Mouse (Mus musculus): ENCODE measurements around the gene Gmeb2. TPM values are rescaled to one million over a fixed set of nuclear protein-coding genes. Genes with fewer than 3 reads are reported as not detected.
A peak's percentile ranks its signal among the peaks of the same experiment; 100 is the strongest.

Gmeb2 gene
- 10 to 100 TPM; 15.4 to 15.5 TPM for total RNA-seq (2021)
- polyA plus RNA-seq (2012; rRNA removed) = 21.8 and 28.4 TPM in 2 replicates
- long read RNA-seq, partial matches to known transcripts = 0 of 1 reads
- long read RNA-seq, other reads (novel, unspliced or antisense) = 1 of 1 reads

DNA sequence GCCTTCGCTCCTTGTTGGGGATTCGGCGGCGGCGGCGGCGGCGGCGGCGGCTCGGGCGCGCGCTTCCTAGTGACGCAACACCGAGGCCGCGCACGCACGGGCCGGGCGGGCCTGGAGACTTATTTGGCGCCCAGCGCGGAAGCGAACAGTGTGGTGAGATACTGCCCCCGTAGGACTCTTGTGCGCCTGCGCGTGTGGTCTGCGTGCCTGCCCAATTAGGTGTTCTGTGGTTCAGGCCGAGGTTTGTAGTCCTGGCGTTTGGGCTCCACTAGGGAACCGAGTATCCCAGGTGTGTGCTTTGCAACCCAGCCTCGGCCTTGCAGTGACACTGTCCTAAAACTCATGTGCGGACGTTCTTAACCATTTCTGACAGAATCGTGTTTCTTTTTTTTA lies at the start of gene Gmeb2:
TSS of gene Gmeb2 (minus strand) at position 78 of the 393 bp plus-strand sequence.
- DNase-seq = peak; percentile 95

DNA sequence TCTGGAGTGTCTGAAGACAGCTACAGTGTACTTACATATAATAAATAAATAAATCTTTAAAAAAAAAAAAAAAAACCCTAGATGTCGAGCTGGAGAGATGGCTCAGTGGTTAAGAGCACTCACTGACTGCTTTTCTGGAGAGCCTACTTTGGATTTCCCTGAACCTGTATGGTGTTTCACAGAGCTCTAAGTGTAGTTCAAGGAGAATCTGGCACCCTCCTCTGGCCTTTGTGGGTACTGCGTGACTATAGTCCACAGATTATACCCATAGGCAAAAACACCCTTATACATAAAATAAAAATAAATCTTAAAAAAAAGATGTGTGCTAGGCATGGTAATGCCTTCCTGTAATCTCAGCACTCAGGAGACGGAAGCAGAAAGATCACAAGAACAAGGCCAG lies 46.2 kb upstream of the Gmeb2 start:
- DNase-seq = peak; percentile 63

DNA sequence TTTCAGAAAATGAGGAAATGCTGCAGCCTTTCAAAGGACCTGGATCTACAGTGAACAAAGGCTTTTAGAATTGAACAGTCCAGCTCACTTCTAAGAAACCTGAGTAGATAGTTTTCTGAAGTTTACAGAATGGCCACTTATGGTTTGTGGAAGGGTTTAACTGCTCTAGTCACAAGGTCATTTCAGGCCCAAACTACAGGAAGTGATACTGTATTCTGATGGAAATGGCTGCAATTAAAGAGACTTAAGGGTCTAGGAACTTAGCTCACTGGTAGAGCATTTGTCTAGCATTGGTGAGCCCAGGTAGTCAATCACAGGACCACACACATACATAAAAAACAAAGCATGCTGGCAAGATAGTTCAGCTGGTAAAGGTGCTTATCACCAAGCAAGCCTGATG lies 44.7 kb upstream of the Gmeb2 start:
- no peak for DNase-seq

DNA sequence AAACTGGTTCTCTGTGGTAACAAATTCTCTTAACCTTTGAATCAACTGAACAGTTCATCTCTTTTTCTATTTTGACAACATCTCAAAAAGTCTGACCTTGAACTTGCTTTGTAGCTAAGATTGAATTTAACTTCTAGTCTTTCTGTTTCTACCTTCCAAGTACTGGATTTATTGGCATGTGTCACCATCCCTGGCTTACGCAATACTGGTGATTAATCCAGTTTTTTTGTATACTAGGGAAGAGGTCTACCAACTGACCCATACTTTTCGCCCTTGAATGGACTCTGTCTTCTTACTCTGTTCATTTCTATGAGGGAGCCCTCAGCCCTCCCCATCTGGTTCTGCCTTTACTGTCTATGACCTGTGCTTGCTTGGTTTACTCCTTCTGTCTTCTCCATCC lies 38.3 kb upstream of the Gmeb2 start:
- DNase-seq = peak; percentile 62

DNA sequence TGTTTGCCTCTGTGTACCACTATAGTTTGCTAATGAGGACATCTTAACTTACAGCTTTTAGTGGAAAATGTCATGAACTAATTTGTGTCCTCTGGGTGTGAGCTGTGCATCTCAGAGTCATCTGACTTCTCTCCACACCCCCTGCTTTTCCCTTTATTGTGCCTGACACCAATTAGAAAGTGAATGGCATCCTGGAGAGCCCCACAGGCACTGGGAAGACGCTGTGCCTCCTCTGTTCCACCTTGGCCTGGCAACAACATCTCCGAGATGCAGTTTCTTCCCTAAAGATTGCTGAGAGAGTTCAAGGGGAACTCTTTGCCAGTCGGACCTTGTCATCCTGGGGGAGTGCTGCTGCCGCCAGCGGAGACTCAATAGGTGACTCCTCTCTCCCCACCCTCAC lies 34.3 kb upstream of the Gmeb2 start:
- DNase-seq = no peak

DNA sequence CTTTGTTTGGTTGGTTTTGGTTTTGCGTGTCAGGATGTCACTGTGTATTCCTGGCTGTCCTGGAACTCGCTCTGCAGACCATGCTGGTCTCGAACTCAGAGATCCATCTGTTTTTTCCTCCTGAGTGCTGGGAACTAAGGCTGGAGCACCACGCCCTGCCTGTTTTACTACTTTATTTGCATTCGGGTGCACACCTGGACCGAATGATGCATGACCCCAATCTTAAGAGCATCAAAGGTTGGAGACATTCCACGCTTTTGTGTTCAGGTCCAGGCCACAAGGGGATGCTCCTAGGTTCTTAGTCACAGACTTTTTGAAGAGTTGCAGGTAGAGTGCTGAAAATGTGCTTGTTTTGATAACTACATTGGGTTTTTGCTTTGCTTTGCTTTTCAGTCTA lies 32.3 kb upstream of the Gmeb2 start:
- no peak for DNase-seq

DNA sequence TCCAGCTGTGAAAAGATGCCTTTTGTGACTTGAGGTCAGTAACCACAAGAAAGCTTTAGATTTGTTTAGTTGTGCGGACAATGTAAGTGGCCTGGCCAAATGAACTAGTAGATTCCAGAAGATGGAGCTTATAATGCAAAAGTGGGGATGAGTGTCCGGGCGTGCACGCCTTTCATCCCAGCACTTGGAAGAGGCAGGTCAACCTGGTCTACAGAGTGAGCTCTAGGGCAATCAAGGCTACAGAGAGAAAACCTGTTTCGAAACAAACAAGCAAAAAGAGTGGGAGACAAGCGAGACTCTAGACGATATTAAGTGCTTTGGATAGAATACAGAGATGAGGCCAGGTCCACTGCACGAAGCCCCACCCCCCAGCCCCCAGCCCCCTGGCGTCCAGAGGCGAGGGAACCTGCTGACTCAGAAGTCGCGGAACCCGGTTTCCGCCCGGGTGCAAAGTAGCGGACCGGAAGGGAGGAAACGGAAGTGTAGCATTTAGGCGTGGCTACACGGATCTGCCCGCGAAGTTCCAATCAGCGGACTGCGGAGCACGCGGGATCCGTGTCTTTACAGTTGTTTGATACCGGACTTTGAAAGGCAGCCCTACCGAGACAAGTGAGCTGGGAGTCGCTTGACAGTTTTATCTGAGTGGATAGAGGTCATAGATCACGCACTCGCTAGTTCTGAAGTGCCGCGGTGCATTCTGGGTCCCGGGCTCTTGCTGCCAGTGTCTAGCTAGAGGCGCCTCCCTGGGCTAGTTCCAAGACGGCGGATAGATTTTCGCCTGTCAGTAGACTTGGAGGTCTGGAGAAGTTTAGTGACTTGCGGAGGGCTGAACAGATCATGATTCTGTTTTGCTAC lies 31.6 kb upstream of the Gmeb2 start, which contains the start of gene Rtel1:
TSS of gene Rtel1 (plus strand) at position 492 of the 855 bp plus-strand sequence.
- DNase-seq = peak; percentile 87

DNA sequence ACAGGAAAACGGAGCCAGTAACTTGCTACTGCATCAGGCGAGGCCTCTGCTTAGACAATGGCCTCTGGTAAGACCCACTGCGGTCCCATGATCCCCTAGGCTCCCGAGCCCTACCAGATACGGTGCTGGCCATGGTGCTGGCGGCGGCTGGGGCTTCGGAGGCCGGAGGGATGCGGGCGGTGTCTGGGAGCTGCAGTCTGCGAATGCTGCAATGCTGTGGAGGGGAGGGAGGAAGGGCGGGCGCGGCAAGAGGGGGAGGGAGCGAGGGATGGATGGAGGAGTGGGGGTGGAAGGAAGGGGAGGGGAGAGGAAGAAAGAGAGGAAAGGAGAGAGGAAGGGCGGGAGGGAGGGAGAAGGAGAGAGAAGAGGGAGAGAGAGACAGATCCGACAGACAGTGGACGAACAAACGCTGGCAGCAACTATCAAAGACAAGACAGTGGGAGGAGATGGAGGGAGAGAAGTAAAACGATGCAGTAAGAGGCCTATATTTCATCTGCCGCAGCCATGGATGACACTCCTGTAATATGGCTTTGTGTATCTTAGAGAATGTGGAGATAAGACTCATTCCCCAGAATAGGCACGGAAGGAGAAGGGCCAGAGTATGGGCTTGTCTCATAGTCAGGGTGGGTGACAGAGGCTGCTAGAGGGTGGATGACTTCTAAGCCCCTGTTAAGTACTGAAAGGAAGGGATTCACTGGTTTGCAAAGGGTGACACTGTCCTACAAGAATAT lies 26.4 kb upstream of the Gmeb2 start, which contains the start of gene Stmn3:
TSS of gene Stmn3 (minus strand) at position 421 of the 731 bp plus-strand sequence.
- DNase-seq = peak; percentile 67

DNA sequence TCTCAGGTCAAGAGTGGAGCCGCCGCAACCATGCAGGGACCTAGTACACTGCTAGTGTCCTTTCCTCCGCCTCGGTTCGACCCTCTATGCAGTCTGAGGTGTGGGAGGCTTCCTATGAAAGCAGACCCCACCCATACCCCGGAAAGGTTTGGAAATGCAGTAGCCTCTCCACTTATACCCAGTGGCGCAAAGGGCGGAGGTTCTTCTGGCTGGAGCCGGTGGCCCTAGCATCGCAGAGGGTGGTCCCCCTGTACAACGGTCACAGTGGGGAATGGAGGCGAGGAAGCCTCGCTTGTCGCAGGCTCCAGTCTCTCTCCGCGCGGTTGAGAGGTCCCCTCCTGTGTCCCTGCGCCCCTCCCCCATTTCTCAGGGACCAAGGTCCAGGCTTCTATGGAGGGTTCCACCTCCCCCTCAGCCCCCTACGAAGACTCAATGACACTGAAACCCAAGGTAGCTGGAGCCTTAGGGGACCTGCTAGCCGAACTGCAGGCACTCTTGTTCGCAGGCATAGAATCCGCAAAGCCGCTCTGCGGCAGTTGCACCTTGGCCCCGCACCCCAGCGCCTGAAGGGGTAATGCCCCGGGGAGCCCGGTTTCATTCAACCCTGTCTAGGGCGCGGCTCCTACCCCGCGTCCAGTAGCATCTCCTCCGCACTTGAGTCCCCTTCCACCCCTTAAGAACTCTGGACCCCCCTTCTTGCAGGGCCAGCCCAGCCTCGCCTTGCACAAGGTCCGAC lies 25.7 kb upstream of the Gmeb2 start:
- DNase-seq = no peak

DNA sequence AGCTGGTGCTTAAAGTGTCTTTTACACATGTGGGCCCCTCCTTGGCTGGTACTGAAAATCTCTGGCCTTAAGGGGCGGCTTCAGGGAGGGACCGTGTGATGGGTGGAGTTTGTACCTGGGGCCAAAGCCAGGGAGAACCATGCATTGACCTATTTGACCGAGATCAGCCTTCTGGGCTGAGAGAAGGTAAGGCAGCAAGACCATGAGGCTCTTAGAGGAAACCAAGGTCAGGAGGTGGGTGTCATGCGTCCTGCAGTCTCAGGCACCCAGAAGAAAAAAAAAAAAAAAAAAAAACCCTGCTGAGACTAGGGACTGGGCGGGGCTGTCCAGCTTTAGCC lies 25.1 kb upstream of the Gmeb2 start:
- no peak for DNase-seq

DNA sequence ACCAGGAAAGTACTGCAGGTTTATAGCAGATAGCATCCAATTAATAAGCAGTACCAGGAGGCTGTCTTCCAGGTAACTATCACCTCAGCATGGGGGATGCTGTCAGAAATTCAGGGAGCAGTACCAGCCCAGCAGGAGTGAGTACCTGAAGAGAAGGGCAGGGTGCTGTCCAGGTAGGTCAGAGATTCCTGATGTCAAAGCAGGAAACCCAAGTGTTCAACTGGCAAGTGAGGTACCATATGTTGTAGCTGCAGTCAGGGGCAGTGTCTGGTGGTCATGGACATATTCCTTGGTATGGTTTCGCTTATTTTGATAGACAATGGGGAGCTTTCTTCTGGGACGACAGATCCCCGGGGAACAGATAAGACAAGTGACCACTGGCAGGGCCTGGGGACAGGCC lies 24.6 kb upstream of the Gmeb2 start:
- no peak for DNase-seq

DNA sequence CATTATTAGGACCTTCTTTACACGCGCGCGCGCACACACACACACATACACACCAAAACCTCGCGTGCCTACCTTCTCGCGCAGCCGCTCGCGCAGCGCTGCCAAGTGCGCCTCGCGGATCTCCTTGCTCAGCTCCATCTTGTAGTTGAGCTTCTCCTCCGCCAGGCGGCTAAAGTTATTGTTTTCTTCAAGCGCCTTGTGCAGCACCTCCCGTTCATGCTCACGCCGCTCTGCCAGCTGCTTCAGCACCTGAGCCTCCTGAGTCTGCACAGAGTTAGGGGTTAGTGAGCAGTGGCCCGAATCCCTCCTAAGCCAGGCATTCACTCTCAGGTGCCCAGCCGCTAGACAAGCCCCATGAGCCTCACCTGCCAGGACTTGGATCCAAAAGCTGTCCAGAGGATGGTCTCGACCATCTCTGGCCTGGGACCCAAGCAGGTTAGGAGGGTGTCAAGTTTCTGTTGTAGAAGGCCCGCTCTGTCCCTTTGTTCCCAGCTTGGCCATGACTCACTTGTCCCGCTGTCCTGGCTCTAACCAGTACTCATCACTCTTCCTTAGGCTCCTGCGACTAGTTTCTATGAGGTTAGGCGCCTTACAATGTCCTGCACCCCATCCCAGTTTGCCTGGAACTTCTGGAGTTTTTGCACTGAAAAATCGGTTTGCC lies 19.4 kb upstream of the Gmeb2 start:
- DNase-seq = peak; percentile 21

DNA sequence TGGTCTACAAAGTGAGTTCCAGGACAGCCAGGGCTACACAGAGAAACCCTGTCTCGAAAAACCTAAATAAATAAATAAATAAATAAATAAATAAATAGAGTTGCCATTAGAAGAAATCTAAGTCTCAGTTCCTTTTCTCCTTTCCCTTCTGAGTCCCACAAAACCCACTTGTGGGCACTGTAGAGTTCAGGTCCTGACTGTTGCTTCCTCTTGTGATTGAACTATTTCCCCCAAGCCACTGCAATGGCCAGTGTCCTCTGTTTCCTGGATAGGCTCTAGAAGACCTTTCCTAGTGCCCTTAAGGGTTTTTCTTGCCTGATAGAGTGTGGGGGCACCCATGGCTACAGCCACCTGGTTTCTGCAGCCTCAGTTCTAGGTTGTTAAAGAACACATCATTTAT lies 17.1 kb upstream of the Gmeb2 start:
- no peak for DNase-seq

DNA sequence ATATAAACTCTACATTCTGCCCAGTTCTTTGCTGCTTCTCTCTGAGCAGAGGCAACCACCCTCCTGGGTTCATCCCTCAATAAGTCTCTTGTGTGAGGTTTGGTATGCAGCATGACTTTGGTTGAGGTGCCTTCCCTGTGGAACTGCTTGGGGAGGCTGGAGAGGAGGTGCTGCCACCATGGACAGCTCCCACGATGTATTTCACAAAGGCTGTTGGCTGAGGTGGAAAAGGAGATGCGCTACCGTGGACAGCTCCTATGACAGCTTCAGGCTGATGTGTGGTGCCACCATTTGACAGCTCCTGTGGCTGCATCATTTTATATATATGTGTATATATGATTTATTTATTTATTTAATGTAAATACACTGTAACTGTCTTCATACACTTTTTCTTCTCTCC lies 14.2 kb upstream of the Gmeb2 start:
- DNase-seq = no peak

DNA sequence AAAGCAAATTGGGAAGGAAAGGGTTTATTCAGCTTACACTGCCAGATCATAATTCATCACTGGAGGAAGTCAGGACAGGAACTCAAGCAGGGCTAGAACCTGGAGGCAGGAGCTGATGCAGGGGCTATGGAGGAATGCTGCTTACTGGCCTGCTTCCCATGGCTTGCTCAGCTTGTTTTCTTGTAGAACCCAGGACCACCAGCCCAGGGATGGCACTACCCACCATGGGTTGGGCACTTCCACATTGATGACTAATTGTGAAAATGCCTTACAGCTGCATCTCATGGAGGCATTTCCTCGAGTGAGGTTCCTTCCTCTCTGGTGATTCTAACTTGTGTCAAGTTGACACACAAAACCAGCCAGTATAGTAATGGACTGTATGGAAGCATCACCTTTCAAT lies 3.1 kb upstream of the Gmeb2 start:
- no peak for DNase-seq

DNA sequence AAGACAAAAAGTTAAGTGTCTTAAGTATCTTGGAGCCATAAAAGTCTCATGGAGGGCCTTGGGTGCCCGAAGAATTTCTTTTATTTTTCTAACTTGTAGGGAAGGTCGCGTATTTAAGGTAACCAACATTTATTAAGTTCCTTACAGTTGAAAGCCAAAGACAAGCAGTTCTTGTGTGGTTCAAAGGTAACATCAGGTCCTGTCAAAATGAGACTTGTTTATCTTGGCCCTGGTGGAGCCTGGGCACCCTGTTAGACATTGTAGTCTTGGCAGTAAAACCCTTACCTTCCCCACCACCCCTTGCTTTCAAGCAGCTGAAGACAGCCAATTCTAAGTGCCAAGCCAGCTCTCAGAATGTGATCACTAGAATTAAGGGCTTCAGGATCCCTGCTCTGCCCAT lies 856 bp upstream of the Gmeb2 start:
- DNase-seq = no peak

DNA sequence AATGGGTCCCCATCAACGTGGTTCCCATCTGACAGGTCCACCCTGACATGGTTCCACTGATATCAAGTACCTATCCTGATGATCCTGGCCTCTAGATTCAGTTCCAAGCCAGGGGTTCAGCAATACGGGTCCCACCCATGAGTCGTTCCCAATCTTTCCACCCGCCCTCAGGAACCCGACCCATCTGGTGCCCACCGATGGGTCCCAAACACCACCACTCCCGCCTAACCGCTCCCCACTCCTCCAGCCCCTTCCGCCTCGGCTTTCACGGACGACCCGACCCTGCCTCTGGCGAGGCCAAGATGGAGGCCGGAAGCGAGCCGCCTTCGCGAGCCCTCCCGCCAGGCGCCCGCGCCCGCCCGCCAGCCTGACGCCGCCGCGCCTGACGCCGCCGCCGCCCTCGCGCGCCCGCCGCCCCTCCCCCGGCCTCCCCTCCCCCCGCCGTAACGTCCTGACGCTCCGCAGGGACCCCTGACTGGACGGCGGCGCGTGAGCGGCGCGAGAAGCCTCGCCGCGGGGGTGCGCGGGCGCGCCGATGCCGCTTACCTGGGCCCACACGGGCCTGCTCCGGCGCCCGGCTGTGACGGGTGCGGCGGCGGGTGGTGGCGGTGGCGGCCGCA lies 387 bp downstream of the Gmeb2 start:
- peak; percentile 90 for DNase-seq

DNA sequence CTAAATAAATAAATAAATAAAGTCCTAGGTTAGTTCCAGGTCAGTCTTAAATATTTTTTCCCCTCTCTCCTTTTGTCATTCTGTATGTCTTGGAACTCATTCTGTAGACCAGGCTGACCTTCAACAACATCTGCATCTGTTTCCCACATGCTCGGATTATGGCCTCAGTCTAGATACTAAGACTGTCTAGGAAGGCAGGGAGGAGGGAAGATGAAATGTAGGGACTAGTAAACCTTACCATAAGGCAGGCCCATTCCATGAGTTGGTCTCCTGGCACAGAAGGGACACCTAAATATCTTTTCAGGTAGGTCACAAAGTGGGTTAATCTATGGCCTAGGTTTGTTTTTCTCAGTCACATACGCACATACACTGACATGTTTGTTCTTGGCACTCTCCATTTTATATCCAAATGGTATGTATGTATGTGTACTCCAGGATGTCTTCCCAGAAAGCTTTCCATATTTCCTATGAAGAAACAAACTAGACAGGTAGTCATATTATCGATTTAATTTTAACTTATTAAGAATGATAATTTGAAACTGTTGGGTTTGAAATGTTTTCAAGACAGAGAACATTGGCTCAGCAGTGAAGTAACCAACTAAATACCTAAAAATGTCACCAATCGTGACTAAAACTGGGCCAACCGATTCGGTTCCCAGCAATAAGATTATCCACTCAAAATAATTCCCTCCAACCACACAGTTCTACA lies 1.1 kb downstream of the Gmeb2 start:
- DNase-seq = no peak

DNA sequence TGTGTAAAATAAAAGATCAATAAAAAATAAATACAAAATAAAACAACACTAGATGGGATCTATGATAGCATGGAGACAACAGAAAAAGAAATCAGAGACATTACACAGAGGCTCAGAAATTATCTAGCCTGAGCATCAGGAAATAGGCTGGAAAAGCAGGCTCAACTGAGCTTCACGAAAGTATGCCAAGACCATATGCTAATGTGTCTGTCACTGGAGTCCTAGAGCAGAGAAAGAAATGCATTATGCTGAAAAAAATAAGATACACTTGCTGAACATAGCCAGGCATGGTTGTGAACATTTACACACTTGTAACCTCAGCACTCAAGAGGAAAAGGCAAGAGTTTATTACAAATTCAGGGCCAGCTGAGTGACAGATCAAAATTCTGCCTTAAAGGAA lies 7.9 kb downstream of the Gmeb2 start:
- no peak for DNase-seq

DNA sequence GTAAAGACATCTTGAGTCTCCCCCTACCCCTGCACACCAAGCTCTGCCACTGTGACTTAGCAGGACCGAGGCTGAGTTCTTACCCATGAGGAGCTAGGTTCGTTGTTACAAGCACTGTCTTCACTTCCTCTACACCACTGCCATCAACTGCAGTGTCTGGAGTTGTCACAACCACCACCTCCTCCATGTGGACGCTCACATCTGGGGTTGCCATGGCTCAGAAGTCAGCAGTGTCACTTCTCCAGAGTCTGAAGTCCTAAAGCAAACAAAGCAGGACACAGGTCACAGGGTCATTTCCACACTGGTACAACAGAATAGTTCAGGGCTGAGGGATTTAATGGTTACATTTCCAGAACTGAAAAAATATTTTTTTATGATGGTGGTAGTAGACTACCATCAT lies 10.0 kb downstream of the Gmeb2 start:
- DNase-seq = no peak

DNA sequence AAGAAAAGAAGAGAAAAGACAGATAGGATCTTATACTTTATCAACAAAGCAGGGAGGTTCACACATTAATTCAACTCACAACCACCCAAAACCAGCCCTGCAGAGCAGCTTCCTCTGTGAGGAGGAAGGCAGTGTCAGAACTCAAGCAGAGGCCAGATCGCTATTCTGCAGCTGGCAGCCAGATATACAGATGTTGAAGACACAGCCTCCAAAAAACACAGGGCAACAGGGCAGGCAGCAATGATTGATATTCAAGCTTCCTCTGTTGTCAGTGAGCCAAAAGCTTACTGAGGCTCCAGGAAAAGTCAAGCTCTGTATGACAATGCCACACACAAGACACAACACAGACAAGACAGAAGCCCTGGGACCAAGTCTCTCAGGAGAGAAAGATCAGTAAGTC lies 11.1 kb downstream of the Gmeb2 start:
- DNase-seq = peak; percentile 63

Data from adrenal gland, adult 2 months (tissue).